Mouse (Mus musculus) cerebellum, postnatal 14 days (tissue): ENCODE data around the gene Ksr1.

ENCODE experiments used
- DNase-seq, 2 experiments: peaks; one replicate each; pipeline ENCODE4 v3.0.0; 2021; ENCODE audit warnings: mixed read lengths in 2 of 2

Ksr1 gene

DNA sequence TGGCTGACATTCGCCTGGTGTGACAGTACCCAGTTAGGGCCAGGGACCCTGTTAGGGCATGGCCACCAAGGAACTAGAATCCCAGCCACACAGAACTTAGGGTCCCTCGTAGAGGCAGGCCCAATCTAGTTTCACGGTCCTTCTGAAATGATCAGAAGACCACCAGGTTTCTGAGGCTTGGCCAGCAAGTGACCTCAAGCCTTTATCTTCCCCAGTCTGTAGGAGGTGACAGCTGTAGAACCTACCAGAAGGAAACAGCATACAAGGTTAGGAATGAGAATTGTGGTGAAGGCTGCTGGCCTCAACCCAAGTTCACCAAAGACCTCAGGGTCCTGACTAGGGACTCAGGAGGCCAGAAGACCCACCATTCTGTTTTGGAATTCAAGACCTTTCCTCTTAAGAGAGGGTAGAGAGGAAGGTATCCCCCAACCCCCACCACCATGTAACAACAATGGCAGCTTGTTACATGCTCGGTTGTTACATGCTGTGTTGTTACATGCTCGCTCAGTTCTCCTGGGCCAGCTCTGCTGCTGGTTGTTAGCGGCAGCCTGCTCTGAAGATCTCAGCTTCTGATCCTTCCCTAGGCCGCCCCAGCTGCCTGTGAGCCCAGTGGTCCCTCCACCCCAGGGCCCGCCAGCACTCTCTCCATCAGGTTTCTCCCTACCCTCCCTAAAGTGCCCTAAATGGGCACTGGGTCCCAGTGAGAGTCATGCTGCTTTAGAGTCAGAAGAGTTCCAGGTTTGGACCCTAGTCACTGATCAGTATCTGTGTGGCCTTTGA lies 169.3 kb downstream of the Ksr1 start:
- no peak for DNase-seq

DNA sequence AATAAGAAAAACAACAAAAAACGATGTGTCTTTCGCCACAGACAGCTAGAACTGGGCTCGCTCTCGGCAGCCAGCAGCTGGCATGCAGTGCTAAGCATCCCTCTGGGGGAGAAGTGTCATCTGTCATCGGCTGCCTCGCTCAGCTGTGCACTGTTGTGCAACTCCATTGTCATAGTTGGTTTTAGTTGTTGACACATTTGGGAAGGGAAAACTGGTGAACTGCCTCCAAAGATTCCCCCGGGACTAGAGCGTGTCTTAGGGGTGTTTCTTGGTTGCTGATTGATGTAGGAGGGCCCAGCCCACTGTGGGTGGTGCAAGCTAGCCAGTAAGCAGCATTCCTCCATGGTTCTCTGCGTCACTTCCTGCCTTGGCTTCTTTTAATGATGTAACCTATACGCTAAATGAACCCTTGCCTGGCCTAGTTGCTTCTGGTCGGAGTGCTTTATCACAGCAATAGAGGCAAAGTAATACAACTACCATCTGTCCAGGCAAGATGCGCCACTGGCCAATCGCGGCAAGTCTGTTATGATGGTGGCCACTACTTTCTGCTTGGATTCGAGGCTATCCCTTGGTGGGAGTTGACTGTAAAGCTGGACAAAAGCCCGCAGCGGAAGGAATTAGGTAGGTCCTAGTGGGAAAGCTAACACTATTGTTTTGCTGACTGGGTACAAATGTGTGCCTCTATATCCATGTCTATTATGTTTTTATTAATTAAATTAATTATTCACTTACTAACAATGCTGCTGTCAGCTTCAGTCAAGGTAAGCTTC lies 172.6 kb downstream of the Ksr1 start:
- DNase-seq = no peak

DNA sequence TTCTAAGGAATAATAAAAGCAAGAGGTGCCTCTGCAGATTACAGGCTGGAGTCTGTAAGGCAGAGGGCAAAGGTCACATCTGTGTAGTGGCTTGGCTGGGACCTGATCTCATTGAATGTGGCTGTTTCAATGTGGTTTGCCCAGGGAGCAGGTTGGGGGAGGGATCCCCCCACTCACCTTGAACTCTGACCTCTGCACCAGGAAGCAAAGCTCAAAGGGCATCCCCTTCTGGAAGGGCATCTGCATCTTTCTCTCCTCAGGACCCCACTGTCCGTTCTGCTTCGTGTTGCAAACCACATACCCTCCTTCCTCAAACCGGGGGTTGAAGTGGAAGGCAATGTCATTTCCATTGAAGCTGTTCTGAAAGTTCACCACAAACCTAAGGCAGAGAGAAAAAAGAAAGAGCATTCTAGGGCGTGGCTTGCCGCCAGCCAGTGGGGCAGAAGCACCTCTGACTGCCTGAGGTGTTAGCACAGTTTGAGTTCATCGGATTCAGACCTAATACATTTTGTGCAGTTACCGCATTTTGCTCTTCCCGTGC lies 173.3 kb downstream of the Ksr1 start:
- DNase-seq = no peak

DNA sequence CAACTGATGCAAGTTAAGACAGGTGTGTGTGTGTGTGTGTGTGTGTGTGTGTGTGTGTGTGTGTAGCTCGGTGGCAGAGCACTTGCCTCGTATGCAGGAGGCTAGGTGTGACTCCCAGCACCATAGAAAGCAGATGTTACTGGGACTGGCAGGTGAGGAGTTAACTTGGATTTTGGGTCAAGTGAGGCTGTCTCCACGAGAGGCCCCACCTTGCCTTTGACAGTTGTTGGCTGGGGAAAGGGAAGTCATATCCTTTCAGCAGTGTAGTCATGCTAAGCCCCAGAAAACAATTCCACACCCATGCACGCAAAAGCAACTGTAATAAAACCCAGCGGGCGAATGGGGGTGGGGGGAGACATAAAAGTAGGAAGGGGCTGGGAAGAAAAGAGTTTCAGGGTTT lies 173.9 kb downstream of the Ksr1 start:
- no peak for DNase-seq

DNA sequence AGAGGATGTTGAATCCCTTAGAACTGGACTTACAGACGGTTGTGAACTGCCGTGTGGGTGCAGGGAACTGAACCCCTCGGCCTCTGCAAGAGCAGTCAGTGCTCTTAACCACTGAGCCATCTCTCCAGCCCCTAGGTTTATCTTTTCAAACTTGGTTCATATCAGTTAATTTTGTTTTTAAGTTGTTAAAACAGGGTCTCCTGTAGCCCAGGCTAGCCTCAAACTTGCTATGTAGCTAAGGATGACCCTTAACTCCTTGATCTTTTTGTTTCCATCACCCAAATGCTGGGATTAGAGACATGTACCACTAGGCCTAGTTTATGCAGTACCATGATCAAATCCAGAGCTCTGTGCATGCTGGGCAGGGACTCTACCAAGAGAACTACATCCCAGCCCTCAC lies 174.5 kb downstream of the Ksr1 start:
- no peak for DNase-seq

DNA sequence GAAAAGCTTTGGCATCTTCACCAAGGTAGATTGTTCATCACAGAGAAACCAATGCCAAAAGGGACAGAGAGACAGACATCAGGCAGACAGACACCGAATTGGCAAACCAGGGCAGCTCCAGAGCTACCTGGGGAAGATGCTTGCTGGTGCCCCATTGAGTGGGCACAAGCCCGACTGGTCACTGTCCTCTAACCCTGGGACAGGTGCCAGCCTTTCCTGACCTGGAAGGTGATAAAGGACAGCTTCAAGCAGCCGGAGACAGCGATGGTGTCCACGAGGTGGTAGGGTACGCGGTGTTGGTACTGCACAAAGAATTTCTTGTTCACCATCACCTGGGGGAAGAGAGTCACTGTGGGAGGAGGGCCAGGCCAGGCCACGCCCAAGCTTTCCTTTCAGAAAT lies 175.1 kb downstream of the Ksr1 start:
- DNase-seq = no peak

DNA sequence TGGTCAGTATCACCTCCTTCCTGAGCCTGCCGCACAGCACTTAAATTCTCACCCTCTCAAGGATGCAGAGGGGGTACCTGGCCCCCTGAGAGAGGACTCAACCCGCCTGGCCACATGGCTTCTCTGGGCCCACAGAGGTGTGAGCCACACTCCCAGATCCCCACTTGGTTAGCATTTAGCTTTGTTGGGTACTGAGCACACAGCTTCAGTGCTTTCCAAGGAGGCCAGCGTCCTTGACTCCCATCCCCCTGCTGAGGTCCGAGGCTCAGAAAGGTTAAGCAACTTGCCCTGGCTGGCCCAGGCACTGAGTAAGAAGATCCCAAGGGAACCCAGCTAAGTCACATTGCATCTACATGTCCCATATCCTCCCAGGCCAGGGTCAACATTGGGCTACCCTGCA lies 178.1 kb downstream of the Ksr1 start:
- no peak for DNase-seq

DNA sequence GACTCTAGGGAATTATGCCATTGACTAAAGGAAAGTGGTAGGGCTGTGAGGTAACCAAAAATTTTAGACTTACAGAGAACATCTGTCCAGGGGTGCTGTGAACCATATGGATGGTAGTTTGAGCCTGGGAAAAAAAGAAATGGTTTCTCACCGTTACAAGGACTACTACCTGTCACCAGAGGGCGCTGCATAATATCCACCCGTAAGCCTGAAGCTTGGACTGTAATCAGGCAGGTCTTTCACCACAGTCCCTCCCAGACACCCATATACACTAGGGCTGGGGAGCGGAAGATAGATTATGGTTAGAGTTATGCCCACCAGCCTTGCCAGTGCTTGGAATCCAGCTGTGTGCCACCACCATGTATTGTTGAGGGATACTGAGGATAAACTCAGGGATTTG lies 178.8 kb downstream of the Ksr1 start:
- peak; percentile 50 to 74 for DNase-seq
